Mouse (Mus musculus): ENCODE results near the gene Adcy5.

DNA sequence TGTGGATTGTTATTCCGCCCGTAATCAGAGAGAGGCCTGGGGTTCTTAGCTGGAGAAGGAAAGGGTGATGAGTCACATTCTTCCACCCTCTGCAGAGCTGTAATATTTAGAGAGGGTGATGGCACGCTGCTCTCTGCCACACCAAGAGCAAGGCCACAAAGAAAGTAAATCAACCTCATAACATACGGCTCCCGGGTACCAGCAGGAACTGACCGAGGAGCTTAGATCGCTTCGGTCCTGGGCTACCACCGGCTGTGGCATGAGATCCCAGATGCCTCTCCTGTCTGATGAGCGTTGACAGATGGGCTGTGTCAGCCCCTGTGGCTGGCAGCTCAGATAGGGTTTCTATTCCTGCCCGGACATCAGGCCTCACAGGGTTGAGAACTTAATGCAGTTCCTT, 101.3 kb downstream of the Adcy5 start:
- TF ChIP-seq POLR2A (IDR thresholded peaks at IDR 0.05; ENCODE audit: insufficient read depth, low read depth, low read length) (no peak), CTCF (IDR thresholded peaks at IDR 0.05) (no peak)
